Mouse (Mus musculus): ENCODE measurements at regions not wholly inside any gene's neighbourhood (a gene's known extent, or its start where the extent isn't known, plus 50 kb on each side); places are given as distances from the start of the nearest gene placed in this dataset.

DNA sequence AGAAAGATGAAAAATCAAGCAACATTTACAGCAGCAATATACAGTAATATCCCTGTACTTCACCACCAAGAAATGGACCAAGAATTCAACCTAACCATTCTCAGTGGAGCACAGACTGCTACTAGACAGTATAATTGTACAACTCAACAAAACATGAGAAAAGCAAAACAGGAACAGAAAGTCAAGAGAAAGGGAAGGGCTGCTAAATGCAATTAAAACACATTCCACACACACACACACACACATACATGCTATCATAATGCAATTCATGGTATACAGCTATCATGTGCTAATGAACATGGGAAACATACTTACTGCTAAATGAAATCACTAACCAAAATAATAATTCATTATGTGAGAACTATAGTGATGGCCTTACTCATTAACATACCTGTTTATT, 335.2 kb upstream of the Mmadhc start:
- TF ChIP-seq EP300 (IDR thresholded peaks at IDR 0.05) (no peak), CTCF (IDR thresholded peaks at IDR 0.05) (no peak)

All from lung, postnatal 0 days (tissue).